Mouse (Mus musculus) ES-Bruce4 (cell line): Measurements from ENCODE around the gene Tnfrsf21.

Source experiments
- EP300 ChIP-seq: IDR thresholded peaks from 2 replicates; pipeline ENCODE4 v1.6.1; 2011; ENCODE audit warnings: low read depth, low read length; ENCODE audit not compliant: insufficient read depth
- POLR2A ChIP-seq: IDR thresholded peaks from one replicate; pipeline ENCODE4 v1.8.1; 2011; ENCODE audit warnings: low read length; ENCODE audit not compliant: insufficient read depth

GRCm38 (mm10) chr17:43019660-43020059 is 3.3 kb downstream of the Tnfrsf21 start:
- TF ChIP-seq POLR2A: no peak
- TF ChIP-seq EP300: no peak
